Mouse (Mus musculus) thymus, postnatal 0 days (tissue): Measurements from ENCODE around the gene Klf16. TPM values are rescaled to one million over a fixed set of nuclear protein-coding genes. Genes with fewer than 3 reads are reported as not detected.

Experiments used
- DNase-seq: peaks from one replicate; pipeline ENCODE4 v3.0.0-alpha.2; 2015; ENCODE audit warnings: low spot score
- polyA plus RNA-seq: library from polyadenylated mRNA; unstranded; fragments of >200 nt; fragmentation: Nextera tagmentation; extraction: Ambion mirVana; gene quantifications from 2 replicates; pipeline ENCODE4 v1.2.1, GENCODE M21; 2015

Klf16 gene
- polyA plus RNA-seq, 1 experiment from 2014 or later: 9.5 TPM

- no peak for DNase-seq
Observed at GRCm38 (mm10) chr10:80575925-80576324, 1.2 kb downstream of the Klf16 start.

GRCm38 (mm10) chr10:80574896-80575295 lies 2.2 kb downstream of the Klf16 start:
- no peak for DNase-seq

GRCm38 (mm10) chr10:80573944-80574343 lies 3.2 kb downstream of the Klf16 start:
- DNase-seq: no peak

- no peak for DNase-seq
Observed at GRCm38 (mm10) chr10:80572477-80572876, 4.6 kb downstream of the Klf16 start.

- no peak for DNase-seq
Observed at GRCm38 (mm10) chr10:80570871-80571836, 6.0 kb downstream of the Klf16 start.

GRCm38 (mm10) chr10:80570419-80570818 lies 6.7 kb downstream of the Klf16 start:
- DNase-seq: peak; percentile 33

- peak; percentile 49 for DNase-seq
Observed at GRCm38 (mm10) chr10:80569664-80570066, 7.5 kb downstream of the Klf16 start.

- DNase-seq: no peak
Observed at GRCm38 (mm10) chr10:80568876-80569275, 8.2 kb downstream of the Klf16 start.

GRCm38 (mm10) chr10:80566375-80567092 lies 10.6 kb downstream of the Klf16 start:
- peak; percentile 89 for DNase-seq

- DNase-seq: peak; percentile 96
Observed at GRCm38 (mm10) chr10:80561116-80561944, 15.8 kb downstream of the Klf16 start, which contains the start of gene Rexo1. Gene Rexo1, minus strand, starts transcription at chr10:80561560.

- DNase-seq: no peak
Observed at GRCm38 (mm10) chr10:80560621-80561020, 16.5 kb downstream of the Klf16 start.

GRCm38 (mm10) chr10:80559431-80559830 lies 17.7 kb downstream of the Klf16 start:
- no peak for DNase-seq

GRCm38 (mm10) chr10:80557346-80557965 lies 19.7 kb downstream of the Klf16 start:
- peak; percentile 67 for DNase-seq

- DNase-seq: no peak
Observed at GRCm38 (mm10) chr10:80553997-80554396, 23.1 kb downstream of the Klf16 start.

GRCm38 (mm10) chr10:80553575-80553974 lies 23.5 kb downstream of the Klf16 start:
- no peak for DNase-seq

- DNase-seq: no peak
Observed at GRCm38 (mm10) chr10:80552364-80552763, 24.8 kb downstream of the Klf16 start.

GRCm38 (mm10) chr10:80549279-80549678 lies 27.8 kb downstream of the Klf16 start:
- no peak for DNase-seq

- DNase-seq: no peak
Observed at GRCm38 (mm10) chr10:80548428-80549006, 28.6 kb downstream of the Klf16 start.

- no peak for DNase-seq
Observed at GRCm38 (mm10) chr10:80547539-80547938, 29.6 kb downstream of the Klf16 start.

- DNase-seq: no peak
Observed at GRCm38 (mm10) chr10:80546945-80547344, 30.2 kb downstream of the Klf16 start.
